Mouse (Mus musculus) B cell, adult 2 months (primary cell): ENCODE results near the gene Vmn2r98.
"Not testable (repeated sequence)": the region's sequence is repeated elsewhere in the genome, so short reads cannot be mapped to it uniquely, and the experiment has no call there.

Source experiments
- DNase-seq, 2 experiments: peaks; one replicate each; pipeline ENCODE4 v3.0.0; 2022

The Vmn2r98 gene

DNA sequence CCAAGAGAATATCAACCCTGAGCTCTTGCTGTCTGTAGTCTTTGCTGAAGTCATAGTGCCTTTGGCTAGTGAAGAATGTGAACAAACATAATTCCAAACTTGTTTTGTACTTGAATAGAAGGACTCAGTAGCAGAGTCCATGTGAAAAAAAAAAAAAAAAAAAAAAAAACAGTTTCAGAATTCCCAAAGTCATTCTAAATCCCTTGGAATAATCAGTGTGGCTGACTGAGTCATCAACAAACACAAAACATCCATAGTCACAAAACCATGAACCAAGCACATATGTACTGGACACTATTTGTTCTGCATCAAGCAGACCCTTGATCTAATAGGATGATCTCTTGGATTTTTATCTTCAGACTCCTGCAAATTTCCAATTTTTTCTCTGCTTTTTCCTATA lies at the start of gene Vmn2r98:
Vmn2r98 (plus strand) TSS at position 301 of the 400 bp plus-strand sequence.
- DNase-seq = not testable (repeated sequence)

DNA sequence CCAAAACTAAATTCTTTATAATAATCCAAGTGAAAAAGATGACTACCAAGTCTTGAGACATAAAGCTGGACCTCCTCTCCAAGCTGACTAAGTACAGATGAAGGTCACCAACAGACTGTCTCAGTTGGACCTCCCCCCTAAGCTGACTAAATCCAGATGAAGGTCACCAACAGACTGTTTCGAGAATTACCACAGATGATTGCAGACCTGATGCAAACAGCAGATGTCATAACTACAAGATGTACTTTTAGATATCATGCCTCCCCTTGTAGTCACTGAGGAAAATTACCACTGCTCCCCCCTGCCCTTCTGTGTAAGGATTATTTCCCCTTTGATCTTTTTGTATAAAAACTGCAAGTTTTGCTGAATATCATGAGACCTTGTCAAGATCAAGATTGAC lies 21.8 kb upstream of the Vmn2r98 start:
- not testable (repeated sequence) for DNase-seq

DNA sequence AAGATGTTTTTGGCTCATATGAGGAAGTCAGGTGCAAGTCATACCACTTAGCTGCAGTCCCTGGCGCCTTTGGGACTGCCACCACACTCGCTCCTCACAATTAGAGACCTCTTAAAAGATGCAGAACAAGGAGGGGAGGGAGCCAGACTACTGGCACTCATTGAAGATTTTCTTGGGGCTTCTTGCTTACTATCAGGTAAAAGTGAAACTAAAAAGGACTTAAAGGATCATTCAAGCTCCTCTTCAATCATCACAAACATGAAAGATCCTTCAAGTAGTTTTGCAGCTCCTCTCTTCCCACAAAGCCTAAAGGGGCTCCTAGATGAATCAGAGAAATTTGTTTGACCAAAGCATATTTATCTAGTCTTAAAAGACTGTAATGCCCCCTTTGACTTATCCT lies 21.3 kb upstream of the Vmn2r98 start:
- DNase-seq = no peak

DNA sequence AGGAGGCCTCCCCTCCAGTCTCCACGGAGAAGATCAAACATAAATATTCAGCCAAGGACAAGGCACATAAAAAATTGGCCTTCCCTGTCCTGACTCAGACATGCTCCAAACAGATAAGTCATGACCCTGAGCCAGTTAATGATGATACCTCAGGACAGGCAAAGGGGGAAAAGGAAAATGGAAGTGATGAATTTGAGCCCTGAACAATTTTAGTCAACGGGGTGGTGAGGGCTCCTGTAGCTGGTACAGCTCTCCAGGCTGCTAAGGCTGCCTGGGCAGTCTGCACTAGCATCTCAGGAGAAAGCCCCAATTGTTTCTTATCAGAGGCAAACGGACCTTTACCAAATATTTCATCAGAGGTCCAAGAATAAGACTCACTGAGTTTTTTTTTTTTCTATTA lies 20.5 kb upstream of the Vmn2r98 start:
- DNase-seq = no peak
